Mouse (Mus musculus) liver, adult (tissue): ENCODE data around the gene Sntb2.

Experiments
- GATA4 ChIP-seq: IDR thresholded peaks from 2 replicates; pipeline ENCODE4 v1.6.1; 2014; ENCODE audit warnings: mild to moderate bottlenecking, low read length; ENCODE audit not compliant: insufficient replicate concordance

Sntb2 gene

GRCm38 (mm10) chr8:107045478-107045877 lies 109.9 kb downstream of the Sntb2 start:
- TF ChIP-seq GATA4 = no peak

GRCm38 (mm10) chr8:107046976-107047375 lies 111.4 kb downstream of the Sntb2 start:
- TF ChIP-seq GATA4 = no peak

GRCm38 (mm10) chr8:107048061-107048941 lies 112.8 kb downstream of the Sntb2 start, which contains the start of gene Pdf:
Pdf (minus strand) TSS chr8:107048614.
- TF ChIP-seq GATA4 = no peak; the same call in 1 of the 2 replicates

DNA sequence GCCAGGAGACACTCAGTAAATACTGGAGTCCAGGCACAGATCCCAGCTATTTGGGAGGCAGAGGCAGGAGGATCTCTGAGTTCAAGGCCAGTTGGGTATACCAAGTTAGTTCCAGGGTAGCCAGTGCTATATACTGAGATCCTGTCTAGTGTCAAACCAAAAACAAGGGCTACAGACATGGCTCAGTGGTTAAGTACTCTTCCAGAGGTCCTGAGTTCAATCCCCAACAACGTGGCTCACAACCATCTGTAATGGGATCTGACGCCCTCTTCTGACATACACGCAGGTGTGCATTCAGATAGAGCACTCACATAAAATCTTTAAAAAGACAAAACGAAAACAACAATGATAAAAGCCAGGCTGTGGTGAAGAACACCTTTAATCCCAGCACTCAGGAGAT lies 113.9 kb downstream of the Sntb2 start:
- no peak for TF ChIP-seq GATA4

DNA sequence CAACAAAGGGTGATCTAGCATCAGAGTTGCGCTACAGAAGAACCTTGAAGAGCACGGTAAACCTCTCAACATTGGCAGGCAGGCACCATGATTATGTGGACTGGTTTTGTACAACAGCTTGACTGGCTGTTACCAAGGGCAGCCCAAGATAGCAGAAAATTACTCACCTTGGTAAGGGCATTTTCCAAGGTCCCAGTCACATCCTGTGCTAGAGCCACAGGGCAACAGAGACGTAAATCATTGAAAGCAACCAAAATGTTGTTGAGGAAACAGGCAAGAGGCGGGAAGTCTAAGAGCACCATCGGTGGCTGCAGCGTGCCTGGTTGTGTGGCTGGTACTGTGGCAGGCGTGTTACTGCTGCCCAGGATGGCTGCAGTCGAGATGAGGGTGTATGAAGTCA lies 116.5 kb downstream of the Sntb2 start:
- no peak for TF ChIP-seq GATA4

DNA sequence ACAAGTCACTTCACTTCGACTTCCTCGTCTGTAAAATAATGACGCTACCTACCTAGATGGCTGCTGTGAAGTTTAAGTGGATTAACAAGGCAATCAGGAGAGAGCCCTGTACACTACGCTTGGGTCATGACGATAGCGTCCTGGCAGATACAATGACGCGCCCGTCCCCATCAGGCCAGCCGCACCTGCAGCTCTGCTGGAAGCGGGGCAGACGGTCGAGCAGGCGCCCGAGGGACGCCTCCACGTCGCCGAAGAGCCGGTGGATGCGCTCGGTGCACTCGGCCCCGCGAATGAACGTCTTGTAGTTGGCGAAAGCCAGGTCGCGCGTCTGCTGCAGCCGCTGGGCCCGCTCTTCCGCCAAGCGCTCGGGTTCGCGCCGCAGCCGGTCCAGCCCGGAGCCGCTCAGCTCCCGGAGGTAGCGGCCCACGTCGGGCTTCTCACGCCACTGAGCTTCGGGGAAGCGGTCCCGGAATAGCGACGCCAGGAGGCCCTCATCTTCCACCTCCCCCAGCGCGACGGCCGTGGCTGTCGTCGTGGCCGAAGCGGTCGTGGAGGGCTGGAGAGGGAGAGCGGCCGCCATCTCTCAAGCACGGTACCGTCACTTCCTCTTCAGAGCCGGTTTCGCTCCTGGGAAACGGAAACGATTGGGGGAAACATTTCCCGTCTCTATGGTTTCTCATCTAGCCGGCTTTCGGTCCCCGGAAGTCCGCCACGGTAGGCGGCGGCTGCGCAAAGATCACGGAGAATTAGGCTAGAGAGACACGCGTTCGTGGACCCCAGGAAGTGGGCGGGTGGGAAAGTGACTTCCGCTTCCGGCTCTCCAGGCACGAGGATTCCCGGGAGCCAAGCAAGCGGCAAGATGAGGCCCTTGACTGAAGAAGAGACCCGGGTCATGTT lies 120.8 kb downstream of the Sntb2 start, which contains the start of the genes Cog8 and Nip7:
Gene Cog8, minus strand, starts transcription at position 614 of the 897 bp plus-strand sequence.
Gene Nip7, plus strand, starts transcription at position 802 of the 897 bp plus-strand sequence.
- TF ChIP-seq GATA4 = peak; percentile 68; the same call in 1 of the 2 replicates

GRCm38 (mm10) chr8:107056973-107057369 lies 121.4 kb downstream of the Sntb2 start:
- TF ChIP-seq GATA4 = no peak

DNA sequence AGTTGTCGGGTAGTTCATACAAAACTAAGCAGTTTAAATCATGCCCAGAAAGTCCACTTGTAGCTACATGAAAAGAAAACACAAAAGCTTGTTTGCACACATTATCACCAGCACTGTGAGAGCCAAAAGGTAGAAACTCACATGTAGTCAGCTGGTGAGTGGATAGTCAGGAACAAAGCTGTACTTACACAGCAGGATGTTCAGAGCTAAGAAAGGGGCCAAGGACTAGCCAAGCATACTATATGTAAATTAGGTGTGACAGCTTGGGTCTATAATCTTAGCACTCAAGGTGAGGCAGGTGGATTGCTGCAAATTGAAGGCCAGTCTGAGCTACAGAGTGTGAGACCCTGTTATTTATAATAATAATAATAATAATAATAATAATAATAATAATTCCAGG lies 127.1 kb downstream of the Sntb2 start:
- no peak for TF ChIP-seq GATA4

DNA sequence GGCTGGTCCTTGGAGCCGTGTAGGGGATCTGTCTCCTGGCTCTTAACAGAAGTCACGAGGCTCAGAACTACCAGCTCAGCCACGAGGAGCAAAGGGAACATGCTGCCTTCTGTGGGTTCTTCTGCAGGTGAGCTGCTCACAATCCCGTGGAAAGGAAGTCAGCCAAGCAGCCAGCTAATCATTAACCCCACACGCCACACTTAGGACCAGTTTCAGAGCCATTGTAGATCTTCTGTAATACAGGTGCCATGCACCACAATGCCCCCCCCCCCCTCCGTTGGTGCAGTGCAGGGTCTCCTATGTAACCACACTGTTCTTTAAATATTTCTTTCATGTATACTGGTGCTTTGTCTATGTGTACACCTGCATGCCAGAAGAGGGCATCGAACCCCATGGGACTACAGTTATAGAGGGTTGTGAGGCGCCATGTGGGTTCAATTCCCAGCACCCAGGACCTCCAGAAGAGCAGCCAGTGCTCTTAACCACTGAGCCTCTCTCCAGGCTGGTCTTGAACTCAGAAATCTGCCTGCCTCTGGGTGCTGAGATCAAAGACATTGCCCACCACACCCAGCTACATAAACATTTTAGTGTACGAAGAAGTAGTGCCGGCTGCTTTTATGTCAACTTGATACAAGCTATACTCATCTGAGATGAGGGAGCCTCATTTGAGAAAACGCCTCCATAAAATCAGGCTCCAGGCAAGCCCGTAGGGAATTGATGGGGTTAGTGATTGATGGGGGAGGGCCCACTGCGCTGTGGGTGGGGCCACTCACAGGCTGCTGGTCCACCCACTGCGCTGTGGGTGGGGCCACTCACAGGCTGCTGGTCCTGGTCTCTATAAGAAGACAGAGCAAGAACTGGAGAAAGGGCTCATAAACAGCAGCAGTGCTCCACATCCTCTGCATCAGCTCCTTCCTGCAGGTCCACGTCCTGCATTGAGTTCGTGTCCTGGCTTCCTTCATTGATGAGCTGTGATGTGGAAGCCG lies 130.3 kb downstream of the Sntb2 start, which contains the start of gene Tmed6:
Gene Tmed6, minus strand, starts transcription at position 134 of the 986 bp plus-strand sequence.
- TF ChIP-seq GATA4 = no peak
